Mouse (Mus musculus): Measurements from ENCODE around the gene Lrp1.

Gene Lrp1

GRCm38 (mm10) chr10:127614236-127615033 lies 6.5 kb downstream of the Lrp1 start:
- no peak for DNase-seq (ENCODE audit: low read depth)

- no peak for DNase-seq (ENCODE audit: low read depth)
Measured at GRCm38 (mm10) chr10:127612079-127612775, 8.7 kb downstream of the Lrp1 start.

DNA sequence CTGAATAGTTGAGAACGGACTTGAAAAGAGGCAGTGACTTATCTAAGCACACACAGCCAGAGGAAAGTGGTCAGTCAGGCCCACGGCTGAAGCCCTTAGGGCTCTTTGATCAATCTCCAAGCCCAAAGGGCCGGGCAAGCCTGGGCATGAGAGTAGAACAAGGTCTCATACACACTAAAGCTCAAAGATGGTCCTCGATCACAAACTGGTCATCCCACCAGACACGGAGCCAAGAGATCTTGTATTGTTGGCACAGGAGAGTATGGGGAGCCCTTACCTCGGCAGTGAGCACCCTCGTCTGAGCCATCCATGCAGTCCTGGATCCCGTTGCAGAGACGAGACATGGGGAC lies 10.9 kb downstream of the Lrp1 start:
- DNase-seq (ENCODE audit: low read depth), result no peak

- DNase-seq (ENCODE audit: low read depth), result no peak
Measured at GRCm38 (mm10) chr10:127609415-127610065, 11.4 kb downstream of the Lrp1 start.

DNA sequence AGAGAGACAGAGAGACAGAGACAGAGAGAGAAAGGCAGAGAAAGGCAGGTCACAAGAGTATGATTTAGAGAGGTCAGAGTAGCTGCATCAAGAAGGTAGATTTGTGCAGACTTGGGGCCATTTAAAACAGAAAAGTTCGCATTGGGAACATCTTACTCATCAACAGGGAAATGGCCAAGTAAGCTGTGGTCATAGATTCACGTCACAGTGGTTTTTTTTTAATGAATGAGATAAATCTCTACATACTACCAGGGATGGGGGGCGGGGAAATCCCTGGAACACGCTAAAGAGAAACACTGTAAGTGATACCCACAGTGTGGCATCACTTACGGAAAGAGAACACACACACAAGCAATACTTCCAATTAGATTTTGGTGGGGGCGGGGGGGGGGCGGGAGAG lies 13.9 kb downstream of the Lrp1 start:
- DNase-seq (ENCODE audit: low read depth), result peak; percentile 35

- no peak for DNase-seq (ENCODE audit: low read depth)
Measured at GRCm38 (mm10) chr10:127605756-127606155, 15.2 kb downstream of the Lrp1 start.

DNA sequence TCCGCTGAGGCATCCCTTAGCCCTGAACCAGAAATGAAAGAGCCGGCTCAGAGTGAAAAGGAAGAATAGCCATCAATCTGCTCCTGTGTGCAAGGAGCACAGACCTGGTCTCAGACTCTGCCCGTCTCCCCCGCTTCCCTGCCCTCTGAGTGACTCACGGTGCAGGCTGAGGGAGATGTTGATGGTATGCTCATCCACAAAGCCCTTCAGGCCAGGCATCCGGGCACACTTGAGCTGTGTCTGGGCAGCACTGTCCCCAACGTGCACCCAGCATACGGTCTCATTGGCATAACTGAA lies 15.7 kb downstream of the Lrp1 start:
- no peak for DNase-seq (ENCODE audit: low read depth)

DNA sequence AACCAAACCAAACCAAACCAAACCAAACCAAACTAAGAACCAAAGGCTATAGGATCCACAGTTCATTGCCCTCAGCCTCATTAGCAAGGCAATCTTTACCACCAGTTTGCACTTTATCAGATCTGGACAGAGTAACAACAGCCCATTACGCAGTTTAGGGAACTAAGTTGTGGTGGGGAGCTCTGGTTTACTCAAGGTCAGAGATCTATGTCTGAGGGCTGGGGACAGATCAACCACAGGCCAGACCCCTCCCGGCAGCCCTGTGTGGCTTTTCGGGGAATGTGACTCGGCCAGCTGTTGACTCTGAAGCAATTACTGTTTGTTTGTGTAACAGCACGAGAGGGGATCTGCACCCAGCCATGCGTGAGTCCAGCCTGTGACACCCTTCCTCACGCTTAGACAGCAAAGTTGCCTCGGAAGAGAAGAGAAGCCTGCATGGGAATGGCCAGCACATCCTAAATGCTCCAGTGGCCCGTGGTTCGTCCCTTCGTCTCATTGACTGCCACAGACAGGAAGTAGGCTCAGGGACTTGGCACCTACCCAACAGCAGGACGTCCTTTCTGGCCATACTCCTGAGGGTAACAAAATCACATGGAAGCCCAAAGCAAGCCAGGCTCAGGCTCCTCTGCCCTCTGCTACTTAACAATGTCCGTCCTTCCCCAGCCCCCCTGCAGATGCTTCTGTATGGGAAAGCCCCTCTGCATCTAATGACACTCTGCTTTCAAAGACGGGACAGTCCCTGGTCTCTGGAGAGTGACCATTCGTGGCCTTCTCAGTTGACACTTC lies 16.3 kb downstream of the Lrp1 start:
- no peak for DNase-seq (ENCODE audit: low read depth)

- DNase-seq (ENCODE audit: low read depth), result no peak
Measured at GRCm38 (mm10) chr10:127603437-127604371, 17.2 kb downstream of the Lrp1 start.

- no peak for DNase-seq (ENCODE audit: low read depth)
Measured at GRCm38 (mm10) chr10:127602194-127602593, 18.8 kb downstream of the Lrp1 start.

GRCm38 (mm10) chr10:127599779-127600541 lies 21.0 kb downstream of the Lrp1 start:
- DNase-seq (ENCODE audit: low read depth), result no peak

DNA sequence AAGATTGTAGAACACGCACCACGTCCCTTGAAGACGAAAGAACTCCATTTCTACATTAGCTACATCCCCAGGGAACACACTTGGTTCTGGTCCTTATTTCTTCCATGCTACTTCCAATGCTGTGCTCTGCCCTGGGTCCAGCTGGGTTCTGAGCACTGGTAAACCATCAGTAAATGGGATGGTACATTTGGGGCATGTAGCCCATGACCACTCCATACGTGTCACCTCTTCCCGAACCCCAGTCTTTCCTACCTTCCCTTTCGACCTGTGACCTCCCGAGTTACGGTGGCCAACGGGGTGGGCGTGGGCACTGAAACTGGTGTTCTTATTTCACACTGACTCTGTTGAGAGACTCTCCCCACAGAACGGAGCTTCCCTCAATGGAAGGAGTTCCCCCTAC lies 21.7 kb downstream of the Lrp1 start:
- DNase-seq (ENCODE audit: low read depth), result no peak

- DNase-seq (ENCODE audit: low read depth), result no peak
Measured at GRCm38 (mm10) chr10:127598607-127599006, 22.3 kb downstream of the Lrp1 start.

GRCm38 (mm10) chr10:127597311-127597901 lies 23.5 kb downstream of the Lrp1 start:
- DNase-seq (ENCODE audit: low read depth), result no peak

GRCm38 (mm10) chr10:127596321-127596941 lies 24.5 kb downstream of the Lrp1 start:
- DNase-seq (ENCODE audit: low read depth), result no peak

DNA sequence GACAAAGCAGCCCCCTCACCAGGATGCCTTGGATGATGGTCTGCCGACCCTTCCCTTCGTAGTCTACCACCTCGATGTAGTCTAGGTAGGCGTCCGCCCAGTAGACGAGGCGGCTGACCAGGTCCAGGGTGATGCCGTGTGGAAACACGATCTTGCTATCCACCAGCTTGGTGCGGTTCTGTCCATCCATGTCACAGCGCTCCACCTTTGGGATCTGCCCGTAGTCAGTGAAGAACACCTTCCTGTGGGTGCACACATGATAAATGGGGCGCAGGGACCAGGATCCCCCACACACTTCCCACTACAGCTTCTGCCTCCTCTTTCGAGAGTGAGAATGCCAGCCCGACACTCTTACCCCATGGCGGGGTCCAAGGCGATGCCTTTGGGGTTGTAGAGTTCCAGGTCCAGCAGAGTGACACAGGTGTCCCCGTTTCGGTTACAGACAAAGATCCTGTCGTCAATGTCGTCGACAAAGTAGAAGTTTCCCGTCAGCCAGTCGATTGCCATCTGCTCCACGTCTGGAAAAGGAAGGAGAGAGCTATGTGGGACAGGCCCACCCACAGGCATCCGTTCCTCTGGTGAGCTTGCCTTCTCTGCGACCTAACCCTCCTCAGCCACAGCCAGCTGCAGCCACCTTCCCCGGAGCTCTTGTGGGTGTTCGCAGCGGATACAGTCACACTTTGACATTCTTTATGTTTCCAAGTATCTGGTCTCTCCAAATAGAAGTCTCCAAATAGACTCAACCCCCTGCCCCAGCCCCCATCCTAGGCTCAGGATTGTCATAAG lies 25.8 kb downstream of the Lrp1 start:
- DNase-seq (ENCODE audit: low read depth), result no peak

- no peak for DNase-seq (ENCODE audit: low read depth)
Measured at GRCm38 (mm10) chr10:127594405-127594804, 26.5 kb downstream of the Lrp1 start.

- no peak for DNase-seq (ENCODE audit: low read depth)
Measured at GRCm38 (mm10) chr10:127592850-127593249, 28.1 kb downstream of the Lrp1 start.

DNA sequence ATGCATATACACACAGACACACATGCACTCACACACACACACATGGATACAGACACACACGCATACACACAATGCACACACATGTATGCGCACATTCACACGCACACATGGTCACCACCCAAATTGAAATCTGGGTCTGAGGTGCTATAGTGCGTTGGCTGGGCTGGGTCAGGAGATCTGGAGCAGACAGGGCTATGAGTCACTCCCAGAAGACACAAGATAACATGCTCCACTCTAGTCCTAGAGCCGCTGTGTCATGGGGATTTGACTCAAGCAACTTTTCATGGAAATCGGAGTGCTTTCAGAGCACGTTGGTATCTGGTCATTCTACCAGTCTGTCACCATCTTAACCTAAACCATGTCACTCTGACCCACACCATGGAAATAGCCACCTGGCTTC lies 28.5 kb downstream of the Lrp1 start:
- DNase-seq (ENCODE audit: low read depth), result no peak

Measured in induced T-regulatory cell, adult 2 months (primary cell).